Mouse (Mus musculus) ovary, postnatal 14 days (tissue): Measurements from ENCODE around the gene Pus7.

ENCODE experiments used
- DNase-seq: peaks from one replicate; pipeline ENCODE4 v3.0.0; 2022; ENCODE audit warnings: low spot score

Gene Pus7

DNA sequence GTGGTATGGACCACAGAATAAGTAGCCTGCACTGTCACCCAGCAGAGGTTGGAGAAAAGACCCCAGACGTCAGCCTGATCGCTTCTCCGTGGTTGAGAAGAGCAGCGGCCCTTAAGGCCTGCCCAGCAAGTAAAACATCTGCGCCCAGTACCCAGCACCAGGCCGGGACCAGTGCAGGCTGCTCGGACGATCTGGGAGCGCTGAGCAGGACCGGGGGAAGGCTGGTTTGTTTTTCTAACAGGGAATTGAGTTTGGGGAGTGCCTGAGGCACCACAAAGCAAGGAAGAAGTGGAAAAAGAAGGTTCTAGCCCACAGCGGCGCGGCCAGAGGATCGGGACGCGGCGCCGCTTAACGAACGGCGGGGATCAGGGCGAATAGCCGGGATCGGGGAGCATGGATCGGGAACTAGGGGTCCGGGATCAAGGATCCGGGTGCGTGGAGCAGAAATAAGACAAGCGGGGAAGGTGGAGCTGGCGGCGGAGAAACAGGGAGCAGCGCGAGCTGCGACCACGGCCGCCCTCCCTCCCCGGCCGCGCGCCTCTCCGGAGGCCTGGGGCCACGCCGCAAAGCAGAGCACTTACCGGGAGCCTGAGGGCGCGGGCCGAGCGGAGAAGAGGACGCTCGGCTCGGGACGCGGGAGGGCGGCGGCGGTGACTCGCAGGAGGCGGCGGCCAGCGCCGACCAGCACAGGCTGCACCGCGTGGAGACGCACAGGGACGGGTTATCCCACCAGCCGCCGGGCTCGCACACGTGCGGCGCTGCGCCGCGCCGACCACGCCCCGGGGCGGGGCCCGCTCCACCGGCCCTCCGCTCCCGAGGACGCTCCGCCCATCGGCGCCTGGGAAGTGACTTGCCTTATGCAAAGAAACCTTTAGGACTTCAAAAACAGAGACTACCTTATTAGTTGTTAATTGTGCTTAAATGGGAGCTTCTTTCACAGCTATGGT, at the start of gene Pus7:
Gene Pus7 (minus strand): TSS at position 781 of the 947 bp plus-strand sequence.
- DNase-seq, result peak; percentile 61

DNA sequence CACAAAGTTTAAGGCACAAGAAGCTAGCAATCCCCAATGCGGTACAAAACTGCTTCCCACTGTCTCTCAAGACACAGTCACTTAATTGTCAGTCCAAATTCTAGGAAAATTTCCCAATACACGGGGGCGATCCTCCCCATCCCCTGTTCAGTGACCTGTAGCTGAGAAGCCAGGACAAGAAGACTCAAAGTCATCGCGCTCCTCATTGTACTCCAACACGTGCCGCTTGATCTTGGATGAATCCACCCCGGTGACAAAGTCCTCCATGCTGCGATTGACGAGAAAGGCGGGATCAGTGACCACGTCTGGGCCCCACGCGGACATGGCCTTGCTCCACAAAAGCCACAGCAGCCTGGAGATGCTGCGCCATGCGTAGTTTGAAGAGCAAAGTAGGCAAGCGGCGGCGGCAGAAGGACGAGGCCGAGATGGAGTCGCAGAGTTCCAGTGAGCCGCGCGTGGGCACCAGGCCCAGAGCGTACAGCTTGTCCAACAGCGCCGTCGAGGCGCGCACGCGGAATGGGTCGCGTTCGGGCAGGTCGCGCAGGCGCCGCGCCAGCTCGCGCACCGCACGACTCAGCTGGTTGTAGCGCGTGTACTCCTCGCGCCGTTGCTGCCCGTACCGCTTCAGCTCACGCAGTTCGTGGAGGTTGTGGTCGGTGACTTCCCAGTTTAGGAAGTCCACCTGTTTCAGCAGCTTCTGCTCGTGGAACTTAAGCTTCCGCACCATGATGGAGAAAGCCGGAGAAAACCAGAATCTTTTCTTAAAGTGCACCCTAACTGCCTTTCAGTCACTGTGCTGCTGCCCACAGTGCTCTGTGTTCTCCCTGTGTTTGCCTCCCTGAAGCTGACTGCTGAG, 47.6 kb upstream of the Pus7 start:
- DNase-seq, result no peak

GRCm38 (mm10) chr5:23826321-23827004, 43.0 kb upstream of the Pus7 start:
- peak; percentile 42 for DNase-seq

GRCm38 (mm10) chr5:23824171-23824733, 40.7 kb upstream of the Pus7 start:
- DNase-seq, result no peak

- no peak for DNase-seq
Observed at GRCm38 (mm10) chr5:23822306-23822705, 38.8 kb upstream of the Pus7 start.

DNA sequence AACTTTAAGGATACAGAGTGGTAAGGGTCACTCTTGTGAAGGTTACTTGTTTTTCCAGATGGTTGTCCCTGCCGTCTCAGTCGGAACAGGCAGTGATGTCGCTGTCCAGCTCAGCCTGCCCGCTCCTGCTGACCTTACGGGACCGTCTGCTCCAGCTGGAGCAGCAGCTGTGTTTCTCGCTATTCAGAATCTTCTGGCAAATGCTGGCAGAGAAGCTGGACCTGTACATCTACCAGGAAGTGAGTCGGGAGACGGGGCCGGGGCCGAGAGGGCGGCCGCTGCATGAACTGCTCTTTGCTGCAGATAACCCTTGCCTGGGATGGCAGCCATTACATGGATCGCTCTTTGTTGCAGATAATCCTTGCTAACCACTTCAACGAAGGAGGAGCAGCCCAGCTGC, 33.2 kb upstream of the Pus7 start:
- no peak for DNase-seq

GRCm38 (mm10) chr5:23814841-23815240, 31.3 kb upstream of the Pus7 start:
- DNase-seq, result no peak

DNA sequence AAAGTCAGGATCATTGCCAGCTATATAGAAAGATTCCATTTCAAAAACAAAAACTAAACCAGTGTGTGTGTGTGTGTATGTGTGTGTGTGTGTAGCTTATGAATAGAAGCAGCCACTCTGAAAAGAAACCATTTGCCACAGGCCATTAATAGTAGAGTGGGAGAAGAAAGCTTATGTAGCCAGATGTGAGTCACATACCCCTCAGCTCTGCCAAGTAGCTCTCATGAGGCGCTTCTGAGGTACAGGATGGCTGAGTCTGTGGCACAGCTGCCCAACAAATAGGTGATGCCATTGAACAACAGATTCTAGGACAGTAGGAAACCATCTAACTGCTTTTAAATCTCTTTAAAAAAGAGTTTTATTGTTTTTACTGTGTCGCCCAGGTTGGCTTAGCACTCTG, 9.2 kb upstream of the Pus7 start:
- DNase-seq, result no peak

DNA sequence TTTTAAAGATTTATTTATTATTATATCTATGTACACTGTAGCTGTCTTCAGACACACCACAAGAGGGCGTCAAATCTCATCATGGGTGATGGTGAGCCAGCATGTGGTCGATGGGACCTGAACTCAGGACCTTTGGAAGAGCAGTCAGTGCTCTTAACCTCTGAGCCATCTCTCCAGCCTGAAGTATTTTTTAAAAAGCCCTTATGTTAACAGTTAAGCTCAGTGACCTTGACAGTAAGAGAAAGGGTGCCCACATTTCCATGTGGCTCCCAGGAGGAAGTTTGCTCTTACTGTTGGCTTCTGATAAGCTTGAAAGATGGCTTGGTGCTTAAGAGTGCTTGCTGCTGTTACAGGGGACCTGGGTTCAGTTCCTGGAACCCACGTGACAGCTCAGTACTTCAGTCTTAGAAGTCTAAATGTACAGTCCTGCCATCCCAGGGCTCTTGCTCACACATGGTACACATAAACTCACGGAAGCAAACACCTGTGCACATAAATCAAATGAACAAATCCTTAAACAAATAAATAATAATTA, 5.6 kb upstream of the Pus7 start:
- DNase-seq, result no peak

DNA sequence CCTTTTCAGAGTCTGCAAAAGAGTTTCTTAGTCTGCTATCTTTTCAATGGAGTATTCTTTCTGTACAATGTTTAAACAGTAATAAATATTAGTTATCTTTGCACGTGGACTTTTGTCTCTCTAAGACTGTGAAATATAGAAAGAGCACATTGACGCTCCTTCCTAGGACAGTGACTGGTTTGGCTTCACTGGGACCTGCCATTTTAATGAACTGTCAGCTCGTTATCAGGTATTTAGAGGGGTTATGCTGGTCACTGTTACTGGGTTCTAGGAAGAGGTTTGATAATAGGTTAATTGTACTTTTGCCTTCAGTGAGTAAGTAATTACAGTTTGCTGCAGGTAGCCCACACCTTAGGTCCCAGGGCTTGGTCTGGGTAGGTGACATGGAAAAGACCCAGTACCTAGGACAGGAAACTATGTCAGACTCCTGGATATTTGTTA, 4.9 kb upstream of the Pus7 start:
- DNase-seq, result no peak

DNA sequence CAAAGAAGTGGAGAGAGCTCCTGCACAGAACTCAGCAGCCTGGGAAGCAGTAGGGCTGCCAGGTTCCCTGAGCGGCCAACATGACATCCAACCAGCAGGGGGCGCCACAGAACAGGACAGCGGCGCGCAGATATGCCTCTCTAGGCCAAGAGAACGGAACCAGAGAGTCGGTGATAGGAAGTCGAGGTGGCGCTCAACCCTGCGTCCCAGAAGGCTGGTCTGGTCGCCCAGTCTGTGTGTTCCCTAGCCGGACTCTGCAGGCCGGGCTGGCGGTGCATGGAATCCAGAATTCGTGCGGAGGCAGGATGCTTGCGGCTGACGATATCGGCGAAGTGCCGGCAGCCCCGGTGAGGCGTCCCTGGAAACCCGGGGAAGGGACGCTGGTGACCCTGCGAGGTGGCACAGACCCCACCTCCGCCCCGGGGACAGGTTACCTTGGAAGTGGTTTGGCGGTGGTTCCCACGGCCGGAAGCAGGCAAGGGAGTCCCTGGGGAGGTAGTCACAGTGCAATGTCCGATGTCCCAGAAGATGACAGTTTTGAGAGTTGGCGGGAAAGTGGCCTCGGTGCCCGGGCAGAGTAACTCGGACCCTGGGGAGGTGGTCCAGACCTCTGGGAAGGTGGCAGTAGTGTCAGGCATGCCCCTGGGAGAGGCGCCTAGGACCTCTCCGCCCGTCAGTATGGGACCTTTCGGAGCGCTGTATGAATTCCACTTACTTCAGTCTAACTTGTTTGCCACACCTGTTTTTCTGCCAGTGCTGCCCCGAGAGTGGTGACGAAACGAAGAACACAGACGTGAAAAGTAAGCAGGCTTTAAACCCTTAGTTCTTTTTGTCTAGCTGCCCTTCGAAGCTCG, 4.3 kb upstream of the Pus7 start, which contains the start of gene Rint1:
Gene Rint1 (plus strand): TSS at position 176 of the 854 bp plus-strand sequence.
- peak; percentile 99 for DNase-seq

- no peak for DNase-seq
Observed at GRCm38 (mm10) chr5:23782051-23782810, 1.3 kb downstream of the Pus7 start.

- DNase-seq, result no peak
Observed at GRCm38 (mm10) chr5:23781172-23781571, 2.3 kb downstream of the Pus7 start.

- DNase-seq, result no peak
Observed at GRCm38 (mm10) chr5:23780516-23780915, 3.0 kb downstream of the Pus7 start.

DNA sequence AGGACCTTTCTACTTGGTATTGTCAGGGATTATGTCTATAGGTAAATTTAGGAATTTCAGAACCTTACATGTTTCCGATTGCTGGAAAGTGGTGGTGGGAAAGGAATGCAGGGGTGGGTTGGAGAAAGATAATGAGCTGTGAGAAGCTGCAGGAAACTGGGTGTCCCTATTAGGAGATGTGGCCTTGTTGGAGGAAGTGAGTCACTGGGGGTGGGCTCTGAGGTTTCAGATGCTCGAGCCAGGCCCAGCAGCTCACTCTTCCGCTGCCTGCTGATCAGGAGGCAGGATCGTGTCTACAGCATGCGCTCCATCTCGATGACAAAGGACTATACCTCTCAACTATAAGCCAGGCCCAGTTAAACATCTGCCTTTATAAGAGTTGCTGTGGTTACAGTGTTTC, 9.3 kb downstream of the Pus7 start:
- DNase-seq, result no peak

DNA sequence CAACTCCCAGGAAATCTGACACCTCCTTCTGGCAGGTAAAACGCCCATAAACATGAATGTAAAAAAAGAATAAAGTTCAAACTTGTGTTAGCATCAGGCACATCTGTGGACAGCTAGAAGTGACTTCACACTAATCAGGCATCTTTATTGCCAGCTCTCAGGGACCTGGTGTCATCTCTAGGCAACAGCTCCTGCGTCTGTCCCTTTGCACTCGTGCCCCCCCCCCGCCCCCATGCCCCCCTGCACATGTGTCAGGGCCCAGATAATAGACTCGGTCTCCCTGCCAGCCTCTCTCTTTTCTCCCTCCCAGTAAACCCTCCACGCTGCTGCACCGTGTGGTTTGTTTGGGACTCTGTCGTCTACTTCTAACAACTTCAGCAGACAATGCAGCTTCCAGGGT, 12.4 kb downstream of the Pus7 start:
- DNase-seq, result no peak

- no peak for DNase-seq
Observed at GRCm38 (mm10) chr5:23764557-23764956, 19.0 kb downstream of the Pus7 start.

- no peak for DNase-seq
Observed at GRCm38 (mm10) chr5:23762531-23762930, 21.0 kb downstream of the Pus7 start.

DNA sequence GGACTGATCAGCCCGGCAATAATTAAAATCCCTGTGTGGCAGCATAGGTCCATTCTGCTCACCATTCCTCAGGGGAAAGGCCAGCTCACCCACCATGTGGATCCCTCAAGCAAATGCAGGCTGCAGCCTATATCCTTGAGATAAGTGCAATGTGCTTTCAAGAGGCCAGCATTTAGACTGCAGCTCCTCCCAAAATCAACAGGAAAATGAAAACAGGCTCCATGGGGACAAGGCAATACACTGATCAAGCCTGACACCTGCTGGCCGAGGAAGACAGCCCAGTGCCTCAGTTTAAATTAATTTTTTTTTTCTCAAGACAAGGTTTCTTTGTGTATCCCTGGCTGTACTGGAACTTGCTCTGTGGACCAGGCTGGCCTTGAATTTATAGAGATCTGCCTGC, 24.9 kb downstream of the Pus7 start:
- peak; percentile 27 for DNase-seq

DNA sequence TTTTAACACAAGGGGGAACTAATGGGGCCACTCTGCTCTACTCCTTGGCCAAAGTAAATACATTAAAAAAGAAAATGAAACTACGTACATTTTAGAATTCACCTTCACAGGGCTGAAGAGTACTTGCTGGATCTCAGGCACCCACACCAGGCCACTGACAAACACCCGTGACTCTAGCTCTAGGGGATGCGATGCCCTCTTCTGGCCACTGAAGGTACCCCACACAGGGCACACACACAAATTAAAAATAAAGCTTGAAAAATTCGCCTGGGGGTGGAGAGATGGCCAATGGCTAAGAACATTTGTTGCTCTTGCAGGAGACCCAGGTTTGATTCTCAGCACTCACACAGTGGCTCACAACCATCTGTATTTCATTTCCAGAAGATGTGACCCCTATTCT, 27.1 kb downstream of the Pus7 start:
- DNase-seq, result no peak
